Mouse (Mus musculus) MEL (cell line): ENCODE data around the gene Vav2. TPM values are rescaled to one million over a fixed set of nuclear protein-coding genes. Genes with fewer than 3 reads are reported as not detected.

Experiments used
- DNase-seq: peaks from one replicate; pipeline ENCODE4 v3.0.0; 2011; ENCODE audit warnings: low read depth, low spot score
- H3K27ac ChIP-seq: 2 replicates; pipeline ENCODE4 v1.5.1; 2012; ENCODE audit warnings: low read depth, mild to moderate bottlenecking, control low read depth, low read length, moderate library complexity; ENCODE audit not compliant: control insufficient read depth
- H3K27me3 ChIP-seq, 2 experiments: fragments of 150-350 bp in 1 of 2; sonication (generic) in 1 of 2; 2 replicates each; pipeline ENCODE4 v1.6.1; 2012; ENCODE audit warnings: low read length in 2 of 2, mild to moderate bottlenecking in 2 of 2, improper control_type of control experiment in 1 of 2, moderate library complexity in 1 of 2; ENCODE audit not compliant: insufficient read depth in 2 of 2, control insufficient read depth in 1 of 2
- H3K36me3 ChIP-seq, 2 experiments: 2 replicates each; pipeline ENCODE4 v1.6.1; 2012 to 2014; ENCODE audit warnings: low read length in 2 of 2, improper control_type of control experiment in 1 of 2, inconsistent platforms in 1 of 2, mild to moderate bottlenecking in 1 of 2; ENCODE audit not compliant: insufficient read depth in 2 of 2, control insufficient read depth in 1 of 2
- H3K4me1 ChIP-seq, 2 experiments: fragments of 150-350 bp in 1 of 2; sonication (generic) in 1 of 2; 2 replicates each; pipeline ENCODE4 v1.6.1; 2012; ENCODE audit warnings: low read length in 2 of 2, improper control_type of control experiment in 1 of 2, mild to moderate bottlenecking in 1 of 2; ENCODE audit not compliant: insufficient read depth in 2 of 2, control insufficient read depth in 1 of 2
- H3K4me3 ChIP-seq, 2 experiments: fragments of 150-350 bp in 1 of 2; sonication (generic) in 1 of 2; 2 replicates each; pipeline ENCODE4 v1.5.1; 2012; ENCODE audit warnings: low read depth in 2 of 2, low read length in 2 of 2, mild to moderate bottlenecking in 2 of 2, moderate library complexity in 2 of 2, control low read depth in 1 of 2, improper control_type of control experiment in 1 of 2; ENCODE audit not compliant: control insufficient read depth in 1 of 2, insufficient read depth in 1 of 2
- H3K79me2 ChIP-seq: 2 replicates; pipeline ENCODE4 v1.6.1; 2012; ENCODE audit warnings: mild to moderate bottlenecking, low read length, moderate library complexity; ENCODE audit not compliant: control insufficient read depth, poor library complexity, insufficient read depth
- H3K9ac ChIP-seq: 2 replicates; pipeline ENCODE4 v1.6.1; 2012; ENCODE audit warnings: low read depth, mild to moderate bottlenecking, control low read depth, low read length, moderate library complexity; ENCODE audit not compliant: control insufficient read depth, poor library complexity, severe bottlenecking
- H3K9me3 ChIP-seq: fragments of 150-350 bp; sonication (generic); replicated peaks from 2 replicates; pipeline ENCODE4 v1.6.1; 2012; ENCODE audit warnings: mild to moderate bottlenecking, low read length, improper control_type of control experiment, moderate library complexity; ENCODE audit not compliant: insufficient read depth
- BHLHE40 ChIP-seq: IDR thresholded peaks from 2 replicates; pipeline ENCODE4 v1.6.1; 2012; ENCODE audit warnings: low read depth, mild to moderate bottlenecking, inconsistent platforms, low read length, improper control_type of control experiment, borderline replicate concordance
- CTCF ChIP-seq, 3 experiments: IDR thresholded peaks in 2 of 3; conservative IDR thresholded peaks in 1 of 3; 2 replicates each; pipeline ENCODE4 v1.5.1; 2011 to 2012; ENCODE audit warnings: low read length in 3 of 3, low read depth in 2 of 3, mild to moderate bottlenecking in 2 of 3, improper control_type of control experiment in 1 of 3, inconsistent platforms in 1 of 3, mixed read lengths in 1 of 3, moderate library complexity in 1 of 3; ENCODE audit not compliant: control insufficient read depth in 1 of 3, insufficient read depth in 1 of 3, poor library complexity in 1 of 3, severe bottlenecking in 1 of 3
- GATA1 ChIP-seq: IDR thresholded peaks from 2 replicates; pipeline ENCODE4 v1.6.1; 2011; ENCODE audit warnings: low read depth, low read length, improper control_type of control experiment
- NRF1 ChIP-seq: IDR thresholded peaks from 2 replicates; pipeline ENCODE4 v1.6.1; 2014; ENCODE audit warnings: low read depth, mild to moderate bottlenecking, inconsistent platforms, low read length, improper control_type of control experiment, moderate library complexity; ENCODE audit not compliant: poor library complexity, insufficient read depth, severe bottlenecking
- RAD21 ChIP-seq: IDR thresholded peaks from 2 replicates; pipeline ENCODE4 v1.6.1; 2011; ENCODE audit warnings: mild to moderate bottlenecking, low read depth, low read length, improper control_type of control experiment
- RCOR1 ChIP-seq: IDR thresholded peaks from 2 replicates; pipeline ENCODE4 v1.6.1; 2012; ENCODE audit warnings: low read depth, mild to moderate bottlenecking, inconsistent platforms, low read length, improper control_type of control experiment
- SIN3A ChIP-seq: IDR thresholded peaks from 2 replicates; pipeline ENCODE4 v1.6.1; 2012; ENCODE audit warnings: low read length, improper control_type of control experiment, inconsistent platforms
- SMC3 ChIP-seq: IDR thresholded peaks from 2 replicates; pipeline ENCODE4 v1.6.1; 2011; ENCODE audit warnings: low read depth, low read length, improper control_type of control experiment
- TAL1 ChIP-seq: IDR thresholded peaks from 2 replicates; pipeline ENCODE4 v1.6.1; 2012; ENCODE audit warnings: mild to moderate bottlenecking, inconsistent platforms, low read length, moderate library complexity, mixed read lengths
- TBP ChIP-seq: IDR thresholded peaks from 2 replicates; pipeline ENCODE4 v1.8.0; 2011; ENCODE audit warnings: low read depth, low read length, improper control_type of control experiment
- UBTF ChIP-seq: IDR thresholded peaks from 2 replicates; pipeline ENCODE4 v1.6.1; 2012; ENCODE audit warnings: low read depth, mild to moderate bottlenecking, inconsistent platforms, low read length, improper control_type of control experiment, moderate library complexity, borderline replicate concordance; ENCODE audit not compliant: insufficient read depth
- USF1 ChIP-seq: IDR thresholded peaks from 2 replicates; pipeline ENCODE4 v1.6.1; 2014; ENCODE audit warnings: low read depth, mild to moderate bottlenecking, inconsistent platforms, low read length, improper control_type of control experiment, moderate library complexity
- USF2 ChIP-seq, 2 experiments: IDR thresholded peaks; 2 replicates each; pipeline ENCODE4 v1.6.1; 2011 to 2012; ENCODE audit warnings: improper control_type of control experiment in 2 of 2, low read length in 2 of 2, borderline replicate concordance in 1 of 2, inconsistent platforms in 1 of 2, low read depth in 1 of 2, mild to moderate bottlenecking in 1 of 2; ENCODE audit not compliant: insufficient read depth in 1 of 2
- ZC3H11A ChIP-seq: IDR thresholded peaks from 2 replicates; pipeline ENCODE4 v1.6.1; 2012; ENCODE audit warnings: low read depth, mild to moderate bottlenecking, inconsistent platforms, low read length, improper control_type of control experiment
- ZMIZ1 ChIP-seq: IDR thresholded peaks from 2 replicates; pipeline ENCODE4 v1.6.1; 2012; ENCODE audit warnings: low read depth, mild to moderate bottlenecking, inconsistent platforms, low read length, improper control_type of control experiment, moderate library complexity
- polyA plus RNA-seq, 2 experiments: library from polyadenylated mRNA; stranded (reverse) in 1 of 2; unstranded in 1 of 2; fragments of >175 nt in 1 of 2; fragments of >200 nt in 1 of 2; gene quantifications; 2 replicates each; pipeline versions ENCODE4 v1.2.1 to v1.2.4; 2012; ENCODE audit warnings: low replicate concordance in 2 of 2, low read depth in 1 of 2; ENCODE audit not compliant: insufficient read length in 2 of 2, insufficient read depth in 1 of 2, missing spikeins in 1 of 2
- total RNA-seq: library from RNA; depleted of rRNA; stranded (reverse); fragments of 300-350 nt; gene quantifications from 2 replicates; pipeline ENCODE4 v1.2.3, GENCODE M21; 2012

Vav2 gene
- total and polyA plus RNA-seq, 3 experiments, result 8.8 to 15.9 TPM; not detected in 1

- Histone ChIP-seq H3K9ac (no peak overlapping the region), H3K79me2 (no peaks in the 10 kb centered on the region), H3K27ac (no peak overlapping the region), H3K9me3 (no peaks in the 10 kb centered on the region), H3K36me3 (no peaks in the 10 kb centered on the region), H3K4me1 (no peaks in the 10 kb centered on the region), H3K27me3 (peaks cover 7 to 12% of the 10 kb centered on the region in 2 experiments), H3K4me3 (no peak overlapping the region)
- no peak for TF ChIP-seq ZMIZ1
- TF ChIP-seq GATA1, result no peak
- TF ChIP-seq UBTF, result no peak
- TF ChIP-seq NRF1, result no peak
- TF ChIP-seq SIN3A, result no peak
- TF ChIP-seq TBP, result no peak
- TF ChIP-seq RAD21, result no peak
- no peak for TF ChIP-seq USF1
- no peak for TF ChIP-seq USF2 (IDR thresholded peaks at IDR 0.05; ENCODE audit: borderline replicate concordance in 1 of 2, insufficient read depth in 1 of 2, low read depth in 1 of 2, low read length in 2 of 2)
- DNase-seq, result no peak
These were observed 180.9 kb downstream of the Vav2 start for GRCm38 (mm10) chr2:27245947-27246346.

- H3K27ac ChIP-seq, result no peak overlapping the region
- TF ChIP-seq ZC3H11A (peak; percentile 82), NRF1 (no peak), CTCF (IDR thresholded peaks at IDR 0.05 in 2 of 3, conservative IDR thresholded peaks at IDR 0.05 in 1 of 3; ENCODE audit: control insufficient read depth in 1 of 3, insufficient read depth in 1 of 3, low read depth in 2 of 3, low read length in 3 of 3, poor library complexity in 1 of 3, severe bottlenecking in 1 of 3) (peak; percentile 82 to 97 (median 97)), SMC3 (peak; percentile 86), RAD21 (peak; percentile 95), BHLHE40 (0 out of 2 replicates have a peak, but pooled peaks have one; percentile 13)
- H3K27me3 ChIP-seq, result no peaks in the 10 kb centered on the region
These were observed 189.5 kb downstream of the Vav2 start for GRCm38 (mm10) chr2:27237342-27237741.

GRCm38 (mm10) chr2:27235729-27236128 lies 191.1 kb downstream of the Vav2 start:
- no peak overlapping the region for H3K4me3 ChIP-seq
- H3K4me1 ChIP-seq, result peaks cover 2 to 19% of the 10 kb centered on the region in 2 experiments; a peak in 2 of 4 replicates
- no peak overlapping the region for H3K9ac ChIP-seq
- no peaks in the 10 kb centered on the region for H3K27me3 ChIP-seq
- no peak for TF ChIP-seq TAL1
- TF ChIP-seq RCOR1, result no peak
- peak; percentile 94 for TF ChIP-seq RAD21
- TF ChIP-seq ZC3H11A, result peak; percentile 66
- peak; percentile 83 to 92 (median 85) for TF ChIP-seq CTCF (IDR thresholded peaks at IDR 0.05 in 2 of 3, conservative IDR thresholded peaks at IDR 0.05 in 1 of 3; ENCODE audit: control insufficient read depth in 1 of 3, insufficient read depth in 1 of 3, low read depth in 2 of 3, low read length in 3 of 3, poor library complexity in 1 of 3, severe bottlenecking in 1 of 3)
- peak; percentile 87 for TF ChIP-seq SMC3
- DNase-seq, result peak; percentile 66
- peaks cover 0 to 16% of the 10 kb centered on the region in 2 experiments; a peak in 2 of 4 replicates for H3K36me3 ChIP-seq
- no peaks in the 10 kb centered on the region for H3K79me2 ChIP-seq
- H3K9me3 ChIP-seq, result no peaks in the 10 kb centered on the region
- no peak overlapping the region for H3K27ac ChIP-seq

More at GRCm38 (mm10) chr2:27237342-27237741, 189.5 kb downstream of the Vav2 start:
- Histone ChIP-seq H3K4me3 (no peak overlapping the region), H3K36me3 (peaks cover 0 to 8% of the 10 kb centered on the region in 2 experiments; a peak in 2 of 4 replicates), H3K79me2 (no peaks in the 10 kb centered on the region), H3K9ac (no peak overlapping the region), H3K4me1 (peaks cover 0 to 9% of the 10 kb centered on the region in 2 experiments; a peak in 2 of 4 replicates), H3K9me3 (no peaks in the 10 kb centered on the region)
- peak; percentile 52 for DNase-seq
